Mouse (Mus musculus) duodenum, adult 2 months (tissue): ENCODE data around the gene Kifc3. TPM values are rescaled to one million over a fixed set of nuclear protein-coding genes. Genes with fewer than 3 reads are reported as not detected.

Source experiments
- polyA plus RNA-seq: library from polyadenylated mRNA; depleted of rRNA; stranded (reverse); fragments of >200 nt; gene quantifications from 2 replicates; pipeline ENCODE4 v1.2.3, GENCODE M21; 2012; ENCODE audit warnings: low replicate concordance; rRNA removed

Gene Kifc3
- polyA plus RNA-seq: 67.6 and 72.0 TPM in 2 replicates

DNA sequence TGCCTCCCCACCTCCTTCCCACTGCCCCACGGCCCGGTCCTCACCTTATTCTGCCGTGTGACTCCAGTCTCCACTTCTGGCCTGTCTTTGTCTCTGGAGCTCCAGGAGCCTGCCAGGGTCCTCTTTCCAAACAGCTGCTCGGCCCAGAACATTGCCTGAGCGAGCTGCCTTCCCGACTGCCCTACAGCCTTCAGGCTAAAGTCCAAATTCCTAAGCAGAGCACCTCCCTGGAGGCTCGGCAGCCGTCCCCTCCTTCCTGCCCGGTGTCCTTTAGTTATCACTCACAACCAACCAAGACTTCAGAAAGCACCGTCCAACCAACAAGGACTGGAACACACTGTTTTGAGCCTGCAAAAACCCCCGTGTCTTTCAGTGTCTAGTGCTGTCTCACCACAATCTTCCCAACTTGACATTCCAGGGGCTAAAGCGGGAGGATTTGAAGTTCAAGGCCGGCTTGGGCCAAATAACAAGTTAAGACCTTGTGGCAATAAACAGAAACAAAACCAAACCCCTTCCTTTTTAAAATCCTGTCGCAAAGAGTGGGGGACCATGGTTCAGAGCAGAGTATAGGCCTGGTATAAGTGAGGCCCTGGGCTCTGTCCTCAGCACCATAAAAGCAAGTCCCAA, at the start of gene Kifc3:
TSS of gene Kifc3 (minus strand) at position 164 of the 627 bp plus-strand sequence.

DNA sequence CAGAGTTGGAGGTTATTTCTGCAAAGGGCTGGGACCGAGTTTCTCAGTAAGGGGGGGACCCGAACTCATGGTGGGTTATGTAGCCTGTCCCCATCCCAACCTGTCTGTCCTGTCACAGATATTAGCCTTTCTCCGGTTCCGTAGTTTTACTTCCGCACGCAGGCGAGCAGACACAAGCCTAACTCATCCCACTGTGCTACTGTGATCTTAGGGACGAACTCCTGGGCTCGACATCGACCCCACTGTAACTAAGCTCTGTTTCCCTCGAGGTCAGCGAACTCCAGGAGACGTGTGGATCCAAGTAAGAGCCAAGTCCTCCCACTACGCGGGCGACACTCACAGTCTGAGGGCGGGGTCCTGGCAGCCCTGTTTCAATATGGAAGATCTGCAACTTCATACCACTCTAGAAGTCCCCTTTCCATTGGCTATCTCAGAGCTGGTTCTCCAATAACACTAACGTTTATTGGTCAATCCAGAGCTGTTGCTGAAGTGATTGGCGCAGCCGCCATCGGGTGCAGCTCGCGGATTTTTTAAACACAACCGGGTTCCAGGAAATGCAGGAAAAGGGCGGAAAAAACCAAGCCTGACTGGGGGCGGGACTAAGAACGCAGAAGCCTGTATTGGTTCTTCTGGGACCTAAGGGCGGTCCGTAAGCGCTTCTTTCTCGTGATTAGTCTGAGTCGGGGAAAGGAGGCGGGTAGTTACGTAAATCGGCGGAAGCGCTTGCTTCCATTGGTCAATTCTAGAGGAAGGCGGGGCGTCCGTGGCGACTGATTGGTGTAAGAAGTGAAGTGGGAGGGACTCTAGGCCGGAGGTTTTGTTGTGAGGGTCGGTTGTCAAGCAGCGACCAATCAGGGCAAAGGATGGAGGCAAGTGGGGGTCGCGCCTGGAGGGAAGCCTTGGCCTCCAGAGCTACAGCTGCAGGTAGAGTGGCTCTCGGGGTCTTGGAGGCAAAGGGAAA, 122.0 kb downstream of the Kifc3 start, which contains the start of gene Katnb1:
TSS of gene Katnb1 (plus strand) at position 806 of the 961 bp plus-strand sequence.

DNA sequence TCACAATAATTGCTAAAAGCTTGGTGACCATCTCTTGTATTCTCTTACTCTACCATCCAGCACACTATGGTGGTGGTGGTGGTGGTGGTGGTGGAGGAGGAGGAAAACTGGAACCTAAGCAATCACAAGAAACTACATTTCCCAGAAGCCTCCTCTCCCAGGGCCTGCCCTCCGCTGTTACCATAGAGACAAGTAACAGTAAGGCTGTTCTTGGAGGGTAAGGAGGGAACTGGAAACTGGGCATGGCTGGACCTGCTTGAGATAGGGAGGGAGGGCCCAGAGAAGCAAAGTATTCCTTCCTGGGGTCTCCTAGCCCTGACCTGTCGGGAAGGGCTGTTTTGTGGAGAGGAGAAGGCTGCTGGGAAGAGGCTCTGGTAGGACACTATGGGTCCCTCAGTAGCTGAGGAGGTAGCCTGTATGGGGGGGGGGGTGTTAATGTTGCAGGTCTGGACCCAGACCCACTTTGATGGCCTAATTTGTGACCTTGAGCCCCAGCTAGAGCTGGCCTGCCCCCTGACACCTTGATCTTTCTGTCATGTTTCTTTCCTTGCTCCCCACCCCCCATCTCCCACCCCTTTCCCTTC, 147.6 kb downstream of the Kifc3 start, which contains the start of gene Drc7:
TSS of gene Drc7 (plus strand) at position 177 of the 584 bp plus-strand sequence.

Other genes starting within 250 kb of the Kifc3 start
- gene Adgrg1, start 228.1 kb downstream of the Kifc3 start, polyA plus RNA-seq: 29.3 and 63.5 TPM in 2 replicates
- 4.8 and 5.7 TPM in 2 replicates for gene Adgrg3, start 185.1 kb downstream of the Kifc3 start, polyA plus RNA-seq
- gene Drc7, start 147.7 kb downstream of the Kifc3 start, polyA plus RNA-seq: not detected in 2 replicates
- 13.4 and 16.4 TPM in 2 replicates for gene Katnb1, start 121.6 kb downstream of the Kifc3 start, polyA plus RNA-seq
- 0.44 and 0.69 TPM in 2 replicates for gene Cngb1, start 103.8 kb upstream of the Kifc3 start, polyA plus RNA-seq
- gene Tepp, start 107.8 kb upstream of the Kifc3 start, polyA plus RNA-seq: not detected in 2 replicates
- 5.1 and 5.7 TPM in 2 replicates for gene Zfp319, start 129.1 kb upstream of the Kifc3 start, polyA plus RNA-seq
- gene Usb1, start 129.5 kb upstream of the Kifc3 start, polyA plus RNA-seq: 18.0 and 20.1 TPM in 2 replicates
- 24.7 and 32.6 TPM in 2 replicates for gene Mmp15, start 149.5 kb upstream of the Kifc3 start, polyA plus RNA-seq
- gene Cfap20, start 232.1 kb upstream of the Kifc3 start, polyA plus RNA-seq: 28.0 and 31.9 TPM in 2 replicates